In the genomic region with DNA sequence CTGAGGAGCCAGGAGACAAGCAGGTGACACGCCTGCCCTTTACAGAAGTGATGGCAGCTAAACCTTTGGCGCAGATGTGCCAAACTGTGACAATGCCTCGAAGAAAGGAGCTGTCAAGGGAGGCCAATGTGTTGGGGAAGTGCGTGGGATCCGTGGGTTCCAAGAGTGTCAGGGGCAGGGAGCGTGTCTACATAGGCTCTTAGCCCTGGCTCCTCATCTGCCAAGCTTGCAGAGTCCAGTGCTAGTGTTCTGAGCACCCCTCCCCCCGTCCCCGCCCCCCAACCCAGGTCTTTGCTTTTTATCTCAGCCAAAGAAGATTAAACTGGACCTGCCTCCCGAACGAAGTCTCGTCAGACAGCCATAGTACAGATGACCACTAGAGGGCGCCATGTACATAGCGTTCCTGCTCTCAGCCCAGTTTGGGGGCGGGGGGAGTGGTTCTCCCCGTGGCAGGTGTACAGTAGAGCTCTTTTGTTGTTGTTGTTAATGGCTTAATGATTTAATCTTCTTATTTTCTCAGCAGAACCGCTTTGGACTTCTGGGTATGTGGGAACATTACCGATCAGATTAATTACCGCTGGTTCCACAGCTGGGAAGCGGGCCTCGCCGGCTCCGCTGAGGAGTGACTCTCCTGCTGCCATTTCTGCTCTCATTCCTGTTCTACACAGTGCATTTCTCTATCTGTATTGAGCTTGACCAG, we compare ENCODE assay signal across 9 mouse cellular contexts. TPM values are rescaled to one million over a fixed set of nuclear protein-coding genes. Genes with fewer than 3 reads are reported as not detected.
A peak's percentile ranks its signal among the peaks of the same experiment; 100 is the strongest.
DNase-seq lines count a peak whose midpoint lies in the region; ATAC-seq and TF ChIP-seq lines count a peak whose summit lies in the region.
"Had no signal": no experiment of that assay in that cellular context is flagged by ENCODE, and none has a peak within 500 bp of the region (broad histone marks: within the 10 kb centered on the region; RNA-seq: fewer than 3 reads in every experiment).

No protein-coding gene starts in this region.

- H3K27ac ChIP-seq in heart, adult 2 months, result no peak overlapping the region
- no peak overlapping the region for H3K27ac ChIP-seq in heart, embryonic 12.5 days (ENCODE audit: poor library complexity, severe bottlenecking)
- H3K27ac ChIP-seq in liver, embryonic 12.5 days, result no peak overlapping the region
- no peak overlapping the region for H3K27ac ChIP-seq in neural tube, embryonic 12.5 days
- H3K27ac ChIP-seq in stomach, embryonic 16.5 days (ENCODE audit: low read length), result no peak overlapping the region

- peaks cover 5% of the 10 kb centered on the region for H3K79me2 ChIP-seq in heart, adult 2 months (replicated peaks; ENCODE audit: control insufficient read depth, insufficient read depth, low read length)

- no peak; the same call in 1 of the 2 replicates for ATAC-seq in heart, embryonic 12.5 days (ENCODE audit: insufficient number of reproducible peaks, low FRiP score)
- ATAC-seq in granulocyte monocyte progenitor cell, adult 5-6 weeks (replicated peaks; ENCODE audit: poor library complexity, severe bottlenecking), result 0 out of 2 replicates have a peak, but pooled peaks have one; percentile 17
- no peak for ATAC-seq in liver, embryonic 12.5 days
- ATAC-seq in neural tube, embryonic 12.5 days (ENCODE audit: low FRiP score, low read depth), result peak; percentile 68
- ATAC-seq in stomach, embryonic 16.5 days (ENCODE audit: insufficient read depth, low FRiP score), result peak; percentile 26; the same call in 1 of the 2 replicates
- ATAC-seq: Patski had no signal

- 0 out of 2 replicates have a peak, but pooled peaks have one; percentile 60 for TF ChIP-seq EP300 in heart, adult 2 months (IDR thresholded peaks at IDR 0.05; ENCODE audit: insufficient read depth, low read depth, low read length)

- intact Hi-C loops in heart, adult 2 months (cut with DNase I), result loop anchor here (2.0 to 10.0 kb wide), 3 partner anchors 47 to 357 kb away; partner anchors contain the start of gene Shisal1

- no peaks in the 10 kb centered on the region for H3K36me3 ChIP-seq in heart, adult 2 months (ENCODE audit: control insufficient read depth, insufficient read depth, low read length)
- peaks cover 10% of the 10 kb centered on the region; the same call in 1 of the 2 replicates for H3K36me3 ChIP-seq in heart, embryonic 12.5 days
- no peaks in the 10 kb centered on the region for H3K36me3 ChIP-seq in liver, embryonic 12.5 days
- H3K36me3 ChIP-seq in neural tube, embryonic 12.5 days, result no peaks in the 10 kb centered on the region
- no peaks in the 10 kb centered on the region for H3K36me3 ChIP-seq in stomach, embryonic 16.5 days (ENCODE audit: control insufficient read depth, insufficient read depth, low read length)

- no peaks in the 10 kb centered on the region for H3K27me3 ChIP-seq in heart, adult 2 months (ENCODE audit: control insufficient read depth, insufficient read depth, low read length)
- no peaks in the 10 kb centered on the region for H3K27me3 ChIP-seq in heart, embryonic 12.5 days (replicated peaks)
- H3K27me3 ChIP-seq in liver, embryonic 12.5 days (replicated peaks), result peaks cover 4% of the 10 kb centered on the region; the same call in 1 of the 2 replicates
- H3K27me3 ChIP-seq in neural tube, embryonic 12.5 days (replicated peaks), result no peaks in the 10 kb centered on the region
- no peaks in the 10 kb centered on the region for H3K27me3 ChIP-seq in stomach, embryonic 16.5 days (ENCODE audit: control insufficient read depth, insufficient read depth, low read length)

- 44% methylated on average over 22 of the region's 22 CpGs for WGBS in heart, adult 2 months
- 34% methylated on average over 22 of the region's 22 CpGs for WGBS in heart, embryonic 12.5 days
- 34% methylated on average over 22 of the region's 22 CpGs for WGBS in liver, embryonic 12.5 days (ENCODE audit: insufficient replicate concordance)
- WGBS in neural tube, embryonic 12.5 days, result 32% methylated on average over 22 of the region's 22 CpGs
- WGBS in stomach, embryonic 16.5 days, result 31% methylated on average over 22 of the region's 22 CpGs

- peak; percentile 87 for TF ChIP-seq CTCF in heart, adult 2 months (IDR thresholded peaks at IDR 0.05)

- no peak overlapping the region for H3K4me2 ChIP-seq in heart, embryonic 12.5 days
- 0 out of 2 replicates have a peak overlapping the region, but pooled peaks have one; percentile 19 for H3K4me2 ChIP-seq in liver, embryonic 12.5 days
- peak overlapping the region; percentile 32 for H3K4me2 ChIP-seq in neural tube, embryonic 12.5 days (replicated peaks)
- H3K4me2 ChIP-seq in stomach, embryonic 16.5 days (ENCODE audit: low read depth, low read length), result peak overlapping the region; percentile 8; the same call in 1 of the 2 replicates

- DNase-seq in heart, adult 2 months, result peak; percentile 60 to 69
- DNase-seq in embryo, embryonic 9.5 days (ENCODE audit: extremely low spot score), result peak; percentile 76
- DNase-seq in kidney, postnatal 14 days, result peak; percentile 82

- TF ChIP-seq POLR2A in heart, adult 2 months (IDR thresholded peaks at IDR 0.05; ENCODE audit: insufficient read depth, low read depth, low read length), result no peak

- no peak overlapping the region for H3K4me3 ChIP-seq in heart, adult 2 months
- H3K4me3 ChIP-seq in heart, embryonic 12.5 days, result no peak overlapping the region
- no peak overlapping the region for H3K4me3 ChIP-seq in liver, embryonic 12.5 days
- no peak overlapping the region for H3K4me3 ChIP-seq in neural tube, embryonic 12.5 days
- H3K4me3 ChIP-seq in stomach, embryonic 16.5 days (replicated peaks; ENCODE audit: low read length), result no peak overlapping the region

- H3K9me3 ChIP-seq in heart, embryonic 12.5 days (replicated peaks), result no peaks in the 10 kb centered on the region
- H3K9me3 ChIP-seq in liver, embryonic 12.5 days (replicated peaks), result no peaks in the 10 kb centered on the region
- H3K9me3 ChIP-seq in neural tube, embryonic 12.5 days, result no peaks in the 10 kb centered on the region
- H3K9me3 ChIP-seq in stomach, embryonic 16.5 days (replicated peaks; ENCODE audit: control insufficient read depth, low read length), result no peaks in the 10 kb centered on the region

- no peak overlapping the region for H3K9ac ChIP-seq in heart, adult 2 months (ENCODE audit: low read depth, low read length)
- no peak overlapping the region for H3K9ac ChIP-seq in heart, embryonic 12.5 days
- H3K9ac ChIP-seq in liver, embryonic 12.5 days, result no peak overlapping the region
- H3K9ac ChIP-seq in neural tube, embryonic 12.5 days, result no peak overlapping the region
- no peak overlapping the region for H3K9ac ChIP-seq in stomach, embryonic 16.5 days (ENCODE audit: low read length)

- H3K4me1 ChIP-seq in heart, adult 2 months (ENCODE audit: control insufficient read depth, insufficient read depth, low read length), result peaks cover 21% of the 10 kb centered on the region
- H3K4me1 ChIP-seq in heart, embryonic 12.5 days (replicated peaks), result peaks cover 70% of the 10 kb centered on the region
- H3K4me1 ChIP-seq in liver, embryonic 12.5 days, result peaks cover 50% of the 10 kb centered on the region
- H3K4me1 ChIP-seq in neural tube, embryonic 12.5 days, result peaks cover 4% of the 10 kb centered on the region; the same call in 1 of the 2 replicates
- H3K4me1 ChIP-seq in stomach, embryonic 16.5 days (ENCODE audit: control insufficient read depth, insufficient read depth, low read length), result 0 out of 2 replicates have a peak, but pooled peaks cover 2% of the 10 kb centered on the region

RNA-seq across cellular contexts. Expression of gene Parvb, which starts 28.4 kb away (rescaled TPM):
- 100 to 1,000 TPM in 1 of 2 experiments, 10 to 100 TPM in 1; 99.4 to 116 TPM for total RNA-seq in heart, adult 2 months (2021)
- polyA plus RNA-seq in heart, adult 2 months (2012; rRNA removed), result 58.5 and 61.6 TPM in 2 replicates
- 13.5 and 13.8 TPM in 2 replicates for polyA plus RNA-seq in heart, embryonic 12.5 days (2016; fragmentation: Nextera tagmentation; extraction: Ambion mirVana)
- 3.9 and 4.3 TPM in 2 replicates for total RNA-seq in granulocyte monocyte progenitor cell, adult 5-6 weeks (2014; fragmentation: Nextera tagmentation)
- 0.36 and 0.43 TPM in 2 replicates for total RNA-seq in granulocyte monocyte progenitor cell, adult 5-6 weeks (2017)
- 7.5 and 10.0 TPM in 2 replicates for polyA plus RNA-seq in liver, embryonic 12.5 days (2016; fragmentation: Nextera tagmentation; extraction: Ambion mirVana)
- polyA plus RNA-seq in neural tube, embryonic 12.5 days (2016; fragmentation: Nextera tagmentation; extraction: Ambion mirVana), result 6.4 and 7.1 TPM in 2 replicates
- 2.7 and 3.2 TPM in 2 replicates for polyA plus RNA-seq in stomach, embryonic 16.5 days (2015; fragmentation: Nextera tagmentation; extraction: Ambion mirVana)

Comparison
In these comparisons a context has a peak if more than half of its experiments do, and no peak if none do; other contexts are left out.
1. ATAC-seq: peak in granulocyte monocyte progenitor cell, adult 5-6 weeks (single experiment), neural tube, embryonic 12.5 days (single experiment) and stomach, embryonic 16.5 days (single experiment); none in heart, embryonic 12.5 days (single experiment) and liver, embryonic 12.5 days (single experiment).
2. Peak in every context shown above with its lines, with median percentiles within 50 percentile points of each other: DNase-seq.